Comparison of ENCODE assay signal across 1 mouse cellular context in the genomic region with DNA sequence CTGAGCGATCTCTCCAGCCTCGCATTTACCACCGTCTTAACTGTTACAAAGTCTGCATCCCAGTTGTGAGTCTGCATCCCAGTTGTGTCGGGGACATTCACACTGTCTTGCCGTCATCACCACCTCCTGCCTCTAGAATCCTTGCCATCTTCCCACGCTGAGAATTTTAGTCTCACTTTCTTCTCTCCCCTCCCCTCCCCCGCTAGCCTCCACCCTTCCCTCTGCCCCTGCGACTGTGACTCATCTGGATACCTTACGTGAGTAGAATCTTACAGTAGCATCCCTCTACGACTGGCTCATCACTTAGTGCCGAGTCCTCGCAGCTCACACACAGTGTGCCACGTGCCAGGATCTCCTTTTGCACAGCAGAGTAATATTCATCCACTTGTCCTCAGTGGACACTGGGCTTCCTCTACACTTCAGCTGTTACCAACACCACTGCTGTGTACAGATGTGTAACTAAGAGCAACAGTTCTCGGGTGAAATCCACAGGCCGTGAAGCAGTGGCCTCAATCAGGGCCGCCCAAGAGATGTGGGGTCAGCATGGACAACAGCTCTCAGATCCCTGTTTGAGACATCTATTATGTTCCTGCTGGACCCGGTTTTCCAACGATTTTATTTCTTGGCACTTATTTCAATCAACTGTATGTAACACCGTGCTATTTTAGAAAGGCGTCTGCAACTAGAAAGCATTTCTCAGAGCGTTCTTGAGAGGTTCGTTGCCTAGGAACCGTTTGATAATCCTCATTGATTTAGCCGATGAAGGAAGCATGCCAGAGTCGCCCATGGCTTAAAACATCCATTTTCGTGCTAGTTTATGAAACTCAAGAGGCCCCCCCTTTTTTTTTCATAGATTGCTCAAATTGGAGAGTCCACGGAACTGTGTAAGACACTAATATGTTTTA.
TF ChIP-seq lines count a peak whose summit lies in the region.

No protein-coding gene starts in this region.

TF ChIP-seq in CH12.LX, 34 proteins besides CTCF, POLR2A, EP300 and RAD21:
- TF ChIP-seq BHLHE40 (IDR thresholded peaks at IDR 0.05; ENCODE audit: low read depth, low read length) (peak; percentile 34), ETS1 (conservative IDR thresholded peaks at IDR 0.05; ENCODE audit: low read depth, low read length) (no peak), TBP (conservative IDR thresholded peaks at IDR 0.05; ENCODE audit: low read depth, low read length) (no peak)
